Comparison of ENCODE assay signal across 8 mouse cellular contexts in genomic region chr13:22049737-22050440, GRCm38 (mm10). TPM values are rescaled to one million over a fixed set of nuclear protein-coding genes. Genes with fewer than 3 reads are reported as not detected.
DNase-seq lines count a peak whose midpoint lies in the region; ATAC-seq lines count a peak whose summit lies in the region.

No protein-coding gene starts in this region.

- H3K27me3 ChIP-seq in liver, embryonic 16.5 days (ENCODE audit: control insufficient read depth, insufficient read depth, low read depth, low read length), result no peaks in the 10 kb centered on the region
- H3K27me3 ChIP-seq in neural tube, embryonic 12.5 days (replicated peaks), result no peaks in the 10 kb centered on the region

- under 1% methylated on average over 14 of the region's 14 CpGs for WGBS in liver, embryonic 16.5 days (ENCODE audit: insufficient replicate concordance)
- WGBS in neural tube, embryonic 12.5 days, result 1% methylated on average over 14 of the region's 14 CpGs

- peak; percentile 24 for DNase-seq in adrenal gland, adult 2 months
- DNase-seq in adrenal gland, adult 18-20 months (ENCODE audit: low spot score in 2 of 2), result no peak
- DNase-seq in right cerebral cortex, postnatal 14 days, result peak; percentile 47
- no peak for DNase-seq in right cerebral cortex, postnatal 36 days (ENCODE audit: low spot score in 2 of 2)
- no peak for DNase-seq in adipocyte (ENCODE audit: low spot score)

- peaks cover 25% of the 10 kb centered on the region for H3K4me1 ChIP-seq in liver, embryonic 16.5 days (ENCODE audit: control insufficient read depth, low read depth, low read length)
- 0 out of 2 replicates have a peak, but pooled peaks cover 4% of the 10 kb centered on the region for H3K4me1 ChIP-seq in neural tube, embryonic 12.5 days

- peak overlapping the region; percentile 63 for H3K9ac ChIP-seq in liver, embryonic 16.5 days (ENCODE audit: low read depth, low read length)
- H3K9ac ChIP-seq in neural tube, embryonic 12.5 days, result peak overlapping the region; percentile 38

- peak overlapping the region; percentile 85 for H3K4me2 ChIP-seq in liver, embryonic 16.5 days (ENCODE audit: low read depth, low read length)
- peak overlapping the region; percentile 58 for H3K4me2 ChIP-seq in neural tube, embryonic 12.5 days (replicated peaks)

- H3K4me3 ChIP-seq in liver, embryonic 16.5 days (ENCODE audit: low read depth, low read length), result peak overlapping the region; percentile 63
- peak overlapping the region; percentile 36 for H3K4me3 ChIP-seq in neural tube, embryonic 12.5 days

- H3K36me3 ChIP-seq in liver, embryonic 16.5 days (ENCODE audit: control insufficient read depth, insufficient read depth), result no peaks in the 10 kb centered on the region
- H3K36me3 ChIP-seq in neural tube, embryonic 12.5 days, result no peaks in the 10 kb centered on the region

- peak; percentile 18 to 38; a peak in 2 of 4 replicates for ATAC-seq in hematopoietic stem cell, adult 5-6 weeks (replicated peaks in 1 of 2; ENCODE audit: insufficient read depth in 1 of 2, low FRiP score in 2 of 2, low TSS enrichment in 1 of 2, low read depth in 1 of 2, poor library complexity in 2 of 2, severe bottlenecking in 2 of 2)
- no peak for ATAC-seq in liver, embryonic 16.5 days (ENCODE audit: low read depth)
- peak; percentile 51 for ATAC-seq in neural tube, embryonic 12.5 days (ENCODE audit: low FRiP score, low read depth)

- no peaks in the 10 kb centered on the region for H3K9me3 ChIP-seq in liver, embryonic 16.5 days (replicated peaks; ENCODE audit: control insufficient read depth, low read length)
- H3K9me3 ChIP-seq in neural tube, embryonic 12.5 days, result no peaks in the 10 kb centered on the region

- H3K27ac ChIP-seq in liver, embryonic 16.5 days (ENCODE audit: low read length), result peak overlapping the region; percentile 50
- H3K27ac ChIP-seq in neural tube, embryonic 12.5 days, result peak overlapping the region; percentile 5; the same call in 1 of the 2 replicates

RNA-seq across cellular contexts. Expression of gene Hist1h2bj, which starts 6.9 kb away (rescaled TPM):
- total RNA-seq in adrenal gland, adult 2 months (2021), result 10 to 100 TPM; 14.1 to 18.8 TPM
- 2.3 and 2.8 TPM in 2 replicates for polyA plus RNA-seq in adrenal gland, adult 2 months (2012; rRNA removed)
- 10 to 100 TPM in 1 of 2 experiments, 1 to 10 TPM in 1; 8.0 to 15.6 TPM for total RNA-seq in adrenal gland, adult 18-20 months (2021)
- 212 and 356 TPM in 2 replicates for total RNA-seq in hematopoietic stem cell, adult 5-6 weeks (2017)
- 13.4 and 22.7 TPM in 2 replicates for polyA plus RNA-seq in liver, embryonic 16.5 days (2015; fragmentation: Nextera tagmentation; extraction: Ambion mirVana)
- polyA plus RNA-seq in neural tube, embryonic 12.5 days (2016; fragmentation: Nextera tagmentation; extraction: Ambion mirVana), result 10.5 and 12.6 TPM in 2 replicates

RNA-seq across cellular contexts. Expression of gene Hist1h2ag, which starts 7.1 kb away (rescaled TPM):
- 10 to 100 TPM; 14.1 to 18.2 TPM for total RNA-seq in adrenal gland, adult 2 months (2021)
- polyA plus RNA-seq in adrenal gland, adult 2 months (2012; rRNA removed), result 0.45 TPM in 1 of 2 replicates, not detected in the other
- total RNA-seq in adrenal gland, adult 18-20 months (2021), result 10 to 100 TPM; 11.9 to 12.2 TPM
- total RNA-seq in hematopoietic stem cell, adult 5-6 weeks (2017), result 548 and 583 TPM in 2 replicates
- polyA plus RNA-seq in liver, embryonic 16.5 days (2015; fragmentation: Nextera tagmentation; extraction: Ambion mirVana), result 13.1 and 20.8 TPM in 2 replicates
- 43.6 and 46.1 TPM in 2 replicates for polyA plus RNA-seq in neural tube, embryonic 12.5 days (2016; fragmentation: Nextera tagmentation; extraction: Ambion mirVana)

RNA-seq across cellular contexts. Expression of gene Hist1h4i, which starts 8.7 kb away (rescaled TPM):
- 10 to 100 TPM; 48.5 to 52.2 TPM for total RNA-seq in adrenal gland, adult 2 months (2021)
- polyA plus RNA-seq in adrenal gland, adult 2 months (2012; rRNA removed), result 11.4 and 12.7 TPM in 2 replicates
- total RNA-seq in adrenal gland, adult 18-20 months (2021), result 10 to 100 TPM; 40.1 to 68.2 TPM
- 41.9 and 76.5 TPM in 2 replicates for total RNA-seq in hematopoietic stem cell, adult 5-6 weeks (2017)
- 47.5 and 58.3 TPM in 2 replicates for polyA plus RNA-seq in liver, embryonic 16.5 days (2015; fragmentation: Nextera tagmentation; extraction: Ambion mirVana)
- 20.1 and 23.9 TPM in 2 replicates for polyA plus RNA-seq in neural tube, embryonic 12.5 days (2016; fragmentation: Nextera tagmentation; extraction: Ambion mirVana)

RNA-seq across cellular contexts. Expression of gene Hist1h2bk, which starts 14.2 kb away (rescaled TPM):
- 10 to 100 TPM; 27.4 to 48.0 TPM for total RNA-seq in adrenal gland, adult 2 months (2021)
- polyA plus RNA-seq in adrenal gland, adult 2 months (2012; rRNA removed), result 1.9 and 3.2 TPM in 2 replicates
- 10 to 100 TPM; 18.0 to 23.9 TPM for total RNA-seq in adrenal gland, adult 18-20 months (2021)
- total RNA-seq in hematopoietic stem cell, adult 5-6 weeks (2017), result 735 and 845 TPM in 2 replicates
- polyA plus RNA-seq in liver, embryonic 16.5 days (2015; fragmentation: Nextera tagmentation; extraction: Ambion mirVana), result 2.9 and 4.7 TPM in 2 replicates
- 5.2 and 9.5 TPM in 2 replicates for polyA plus RNA-seq in neural tube, embryonic 12.5 days (2016; fragmentation: Nextera tagmentation; extraction: Ambion mirVana)

RNA-seq across cellular contexts. Expression of gene Hist1h2ah, which starts 14.5 kb away (rescaled TPM):
- total RNA-seq in adrenal gland, adult 2 months (2021), result 10 to 100 TPM; 14.2 to 18.9 TPM
- polyA plus RNA-seq in adrenal gland, adult 2 months (2012; rRNA removed), result 1.0 and 16.0 TPM in 2 replicates
- total RNA-seq in adrenal gland, adult 18-20 months (2021), result 10 to 100 TPM in 1 of 2 experiments, not detected in 1; 16.5 TPM
- 573 and 874 TPM in 2 replicates for total RNA-seq in hematopoietic stem cell, adult 5-6 weeks (2017)
- 13.7 and 18.8 TPM in 2 replicates for polyA plus RNA-seq in liver, embryonic 16.5 days (2015; fragmentation: Nextera tagmentation; extraction: Ambion mirVana)
- polyA plus RNA-seq in neural tube, embryonic 12.5 days (2016; fragmentation: Nextera tagmentation; extraction: Ambion mirVana), result 3.3 and 13.9 TPM in 2 replicates

Comparison
In these comparisons a context has a peak if more than half of its experiments do, and no peak if none do; other contexts are left out.
1. DNase-seq: peak in adrenal gland, adult 2 months (single experiment) and right cerebral cortex, postnatal 14 days (single experiment); none in adrenal gland, adult 18-20 months (0 of 2), right cerebral cortex, postnatal 36 days (0 of 2) and adipocyte (single experiment).
2. RNA of gene Hist1h2bj, which starts 6.9 kb away (total RNA-seq): 212 to 356 TPM in hematopoietic stem cell, adult 5-6 weeks; 14.1 to 18.8 TPM in adrenal gland, adult 2 months and 8.0 to 15.6 TPM in adrenal gland, adult 18-20 months; every median in the first group is over 10 times any median in the second.
3. RNA of gene Hist1h2ag, which starts 7.1 kb away (total RNA-seq): 548 to 583 TPM in hematopoietic stem cell, adult 5-6 weeks; 14.1 to 18.2 TPM in adrenal gland, adult 2 months and 11.9 to 12.2 TPM in adrenal gland, adult 18-20 months; every median in the first group is over 10 times any median in the second.